Mouse (Mus musculus): Measurements from ENCODE around the gene Chtop. TPM values are rescaled to one million over a fixed set of nuclear protein-coding genes. Genes with fewer than 3 reads are reported as not detected.

Chtop gene
- polyA plus RNA-seq, 1 experiment from 2014 or later: 197 TPM

DNA sequence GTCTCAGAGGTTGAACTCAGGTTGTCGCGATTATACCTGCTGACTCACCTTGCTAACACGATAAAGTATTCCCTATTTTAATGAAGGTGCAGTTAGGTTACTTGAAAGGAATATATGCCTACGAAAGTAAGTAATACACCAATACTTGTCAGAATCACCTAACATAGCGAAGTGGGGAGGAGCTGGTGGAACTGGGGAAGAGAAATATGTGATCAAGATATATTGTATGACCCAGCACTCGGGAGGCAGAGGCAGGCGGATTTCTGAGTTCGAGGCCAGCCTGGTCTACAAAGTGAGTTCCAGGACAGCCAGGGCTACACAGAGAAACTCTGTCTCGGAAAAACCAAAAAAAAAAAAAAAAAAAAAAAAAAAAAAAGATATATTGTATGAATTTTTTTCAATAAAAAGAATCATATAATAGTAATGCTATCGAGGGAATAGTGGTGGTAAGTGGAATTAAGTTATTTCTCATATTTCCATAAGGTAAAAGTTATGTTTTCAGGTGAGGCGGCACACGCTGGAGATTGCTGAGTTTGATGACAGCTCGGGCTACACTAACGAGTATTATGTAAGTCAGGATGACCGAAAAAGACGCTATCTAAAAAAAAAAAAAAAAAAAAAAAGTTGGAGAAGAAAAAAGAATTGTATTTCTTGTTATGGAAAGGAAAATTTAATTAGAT, 34.0 kb downstream of the Chtop start:
- H3K9ac ChIP-seq: no peak overlapping the region
- no peak overlapping the region for H3K27ac ChIP-seq
- ATAC-seq (ENCODE audit: low FRiP score): peak; percentile 33
- peaks cover 11% of the 10 kb centered on the region for H3K4me1 ChIP-seq (replicated peaks)
- H3K4me2 ChIP-seq: peak overlapping the region; percentile 34; the same call in 1 of the 2 replicates
- peaks cover 17% of the 10 kb centered on the region for H3K36me3 ChIP-seq
- 45% methylated on average over 16 of the region's 16 CpGs for WGBS
- H3K27me3 ChIP-seq: no peaks in the 10 kb centered on the region
- H3K9me3 ChIP-seq: no peaks in the 10 kb centered on the region
- peak overlapping the region; percentile 29 for H3K4me3 ChIP-seq

DNA sequence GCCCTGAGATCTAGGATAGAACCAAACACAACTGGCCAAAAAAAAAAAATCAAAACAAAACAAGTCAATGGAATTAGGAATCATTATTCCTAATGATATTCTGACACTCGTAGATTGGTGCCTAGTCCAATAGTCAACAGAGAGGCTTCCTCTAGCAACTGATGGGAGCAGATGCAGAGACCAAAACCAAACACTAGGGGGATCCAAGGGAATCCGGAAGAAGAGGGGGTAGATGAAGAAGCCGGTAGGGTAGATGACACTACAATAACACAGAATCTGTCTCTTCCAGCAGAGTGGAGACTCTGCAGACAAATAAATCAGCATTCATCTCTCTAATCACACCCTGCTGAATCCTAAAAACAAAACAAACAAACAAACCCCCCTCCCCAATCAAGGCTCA, 37.1 kb downstream of the Chtop start:
- Histone ChIP-seq H3K27me3 (peaks cover 13% of the 10 kb centered on the region), H3K4me3 (no peak overlapping the region), H3K9ac (no peak overlapping the region), H3K9me3 (no peaks in the 10 kb centered on the region), H3K27ac (no peak overlapping the region), H3K4me2 (no peak overlapping the region), H3K36me3 (no peaks in the 10 kb centered on the region), H3K4me1 (replicated peaks) (peaks cover 5% of the 10 kb centered on the region)
- ATAC-seq (ENCODE audit: low FRiP score): no peak
- 30% methylated on average over 3 of the region's 3 CpGs for WGBS

DNA sequence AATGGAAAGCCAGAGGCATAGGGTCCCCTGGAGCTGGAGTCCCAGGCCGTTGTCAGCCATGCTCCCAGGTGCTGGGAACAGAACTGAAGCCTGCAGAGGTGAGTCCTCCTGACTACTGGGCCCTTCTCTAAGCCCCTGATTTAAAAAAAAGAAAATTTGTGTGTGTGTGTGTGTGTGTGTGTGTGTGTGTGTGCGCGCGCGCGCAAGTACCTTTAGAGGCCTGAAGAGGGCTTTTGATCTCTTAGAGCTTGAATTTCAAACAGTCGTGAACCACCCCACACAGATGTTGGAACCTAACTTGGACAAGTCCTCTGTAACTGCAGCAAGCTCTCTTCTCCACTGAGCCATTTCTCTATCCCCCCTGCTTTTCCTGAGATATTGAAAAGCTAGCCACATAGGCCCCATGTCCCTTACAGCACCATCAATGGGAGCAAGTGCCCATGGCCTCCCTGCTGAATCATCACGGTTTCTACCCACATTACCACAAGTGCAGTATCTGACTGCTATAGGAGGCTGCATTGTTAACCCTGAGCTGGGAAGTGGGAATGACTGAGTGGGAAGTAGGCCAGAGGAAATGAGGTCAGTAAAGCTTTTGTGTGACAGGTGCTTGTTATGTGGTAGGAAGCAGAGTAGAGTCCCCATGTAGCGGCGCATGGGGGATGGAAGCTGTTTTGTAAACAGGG, 41.5 kb downstream of the Chtop start:
- Histone ChIP-seq H3K27me3 (peaks cover 49% of the 10 kb centered on the region), H3K4me1 (replicated peaks) (peaks cover 16% of the 10 kb centered on the region), H3K4me2 (no peak overlapping the region), H3K9ac (no peak overlapping the region), H3K4me3 (no peak overlapping the region), H3K27ac (no peak overlapping the region), H3K9me3 (no peaks in the 10 kb centered on the region), H3K36me3 (no peaks in the 10 kb centered on the region)
- no peak for ATAC-seq (ENCODE audit: low FRiP score)
- 96% methylated on average over 10 of the region's 10 CpGs for WGBS

DNA sequence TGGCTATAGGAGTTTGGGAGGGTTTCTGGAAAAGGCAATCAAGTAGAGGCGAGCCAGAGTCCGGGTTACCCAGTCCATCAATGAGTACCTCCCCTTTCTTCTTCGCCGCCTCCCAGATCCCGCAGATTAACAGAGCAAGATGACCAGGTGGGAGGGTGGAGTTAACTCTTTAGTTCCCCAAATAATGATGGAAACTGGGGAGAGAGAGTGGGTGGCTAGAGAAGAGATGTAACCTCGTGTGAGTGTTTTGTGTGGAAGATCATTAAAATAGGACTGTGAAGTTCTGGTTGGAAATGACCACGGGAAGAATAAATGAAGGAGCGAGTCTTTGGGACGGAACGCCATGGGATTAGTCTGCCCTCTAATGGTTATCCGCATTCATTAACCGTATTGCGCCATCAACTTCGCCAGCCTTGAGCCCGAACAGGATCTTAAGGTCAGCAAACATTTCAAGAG, 43.0 kb downstream of the Chtop start:
- peak; percentile 14; the same call in 1 of the 2 replicates for ATAC-seq (ENCODE audit: low FRiP score)
- Histone ChIP-seq H3K36me3 (no peaks in the 10 kb centered on the region), H3K27me3 (peaks cover 62% of the 10 kb centered on the region), H3K9me3 (no peaks in the 10 kb centered on the region), H3K9ac (peak overlapping the region; percentile 67), H3K4me1 (replicated peaks) (peaks cover 16% of the 10 kb centered on the region), H3K4me2 (peak overlapping the region; percentile 94), H3K4me3 (peak overlapping the region; percentile 57), H3K27ac (no peak overlapping the region)
- WGBS: under 1% methylated on average over 15 of the region's 15 CpGs

DNA sequence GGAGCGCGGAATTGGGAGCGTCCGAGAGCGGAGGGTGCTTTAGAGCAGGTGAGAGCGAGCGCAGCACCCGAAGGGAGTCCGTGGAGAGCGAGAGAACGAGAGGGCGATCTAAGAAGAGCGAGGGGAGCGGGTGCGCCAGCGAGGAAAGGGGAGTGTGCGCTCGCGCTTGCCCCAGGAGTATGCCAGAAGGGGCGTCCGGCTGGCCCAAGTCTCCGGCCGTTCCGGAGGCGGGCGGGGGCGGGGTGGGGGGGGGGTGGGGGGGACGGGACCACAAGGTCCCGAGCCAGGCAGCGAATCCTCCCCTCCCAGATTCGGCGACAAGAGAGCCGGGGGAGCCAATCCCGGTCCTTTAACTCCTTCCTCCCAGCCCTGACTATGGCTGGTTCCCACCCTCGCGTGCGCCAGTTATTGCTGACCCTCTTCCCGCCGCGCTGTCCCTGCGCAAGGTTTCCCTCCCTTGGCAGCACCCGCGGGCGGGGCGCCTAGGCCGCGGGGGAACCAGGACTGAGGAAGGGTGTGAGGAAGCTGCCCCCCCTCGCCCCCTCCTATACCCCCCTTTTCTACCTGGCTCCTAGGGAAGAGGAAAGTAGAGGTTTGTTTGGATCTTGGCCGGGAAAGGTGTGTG, 43.5 kb downstream of the Chtop start, which contains the start of gene Npr1:
TSS of gene Npr1 (minus strand) at position 181 of the 625 bp plus-strand sequence.
- Histone ChIP-seq H3K4me2 (peak within 1 kb of the TSS; percentile 94), H3K9me3 (no peaks in the 10 kb centered on the region), H3K36me3 (no peaks in the 10 kb centered on the region), H3K4me3 (peak within 1 kb of the TSS; percentile 57), H3K9ac (peak within 1 kb of the TSS; percentile 67), H3K4me1 (replicated peaks) (peaks cover 16% of the 10 kb centered on the region), H3K27me3 (peaks cover 67% of the 10 kb centered on the region), H3K27ac (no peak within 1 kb of the TSS)
- 0% methylated on average over 32 of the region's 49 CpGs for WGBS
- ATAC-seq (ENCODE audit: low FRiP score): peak; percentile 67

DNA sequence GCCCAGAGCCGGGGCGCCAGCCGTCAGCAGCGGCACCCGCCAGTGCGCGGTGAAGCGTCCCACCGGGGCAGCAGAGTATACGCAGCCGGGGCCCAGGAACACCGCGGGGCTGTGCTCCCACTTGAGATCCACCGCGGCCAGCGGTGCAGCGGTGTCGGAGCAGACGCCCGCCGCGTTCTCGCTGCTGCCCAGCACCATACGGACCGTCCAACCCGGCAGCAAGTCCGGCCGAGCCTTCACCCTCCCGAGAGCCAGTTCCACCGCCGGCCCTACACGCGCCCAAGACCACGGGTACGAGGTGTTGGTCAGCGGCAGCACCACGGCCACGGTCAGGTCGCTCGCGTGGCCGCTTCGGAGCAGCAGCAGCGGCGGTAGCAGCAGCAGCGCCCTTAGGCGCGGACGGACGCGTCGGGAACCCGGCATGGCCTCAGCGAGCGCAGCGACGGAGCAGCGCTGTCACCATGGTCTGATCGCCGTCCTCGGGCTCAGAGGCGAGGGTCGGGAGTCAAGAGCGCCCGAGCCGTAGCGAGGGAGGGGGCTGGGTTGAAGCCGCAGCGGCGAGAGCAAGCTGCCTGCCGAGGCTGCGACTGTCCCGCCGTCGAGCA, 44.1 kb downstream of the Chtop start:
- Histone ChIP-seq H3K36me3 (no peaks in the 10 kb centered on the region), H3K4me2 (peak overlapping the region; percentile 94), H3K27me3 (peaks cover 73% of the 10 kb centered on the region), H3K9me3 (no peaks in the 10 kb centered on the region), H3K9ac (peak overlapping the region; percentile 67), H3K27ac (no peak overlapping the region), H3K4me3 (peak overlapping the region; percentile 57), H3K4me1 (replicated peaks) (peaks cover 16% of the 10 kb centered on the region)
- peak; percentile 43 for ATAC-seq (ENCODE audit: low FRiP score)
- WGBS: 2% methylated on average over 70 of the region's 75 CpGs

DNA sequence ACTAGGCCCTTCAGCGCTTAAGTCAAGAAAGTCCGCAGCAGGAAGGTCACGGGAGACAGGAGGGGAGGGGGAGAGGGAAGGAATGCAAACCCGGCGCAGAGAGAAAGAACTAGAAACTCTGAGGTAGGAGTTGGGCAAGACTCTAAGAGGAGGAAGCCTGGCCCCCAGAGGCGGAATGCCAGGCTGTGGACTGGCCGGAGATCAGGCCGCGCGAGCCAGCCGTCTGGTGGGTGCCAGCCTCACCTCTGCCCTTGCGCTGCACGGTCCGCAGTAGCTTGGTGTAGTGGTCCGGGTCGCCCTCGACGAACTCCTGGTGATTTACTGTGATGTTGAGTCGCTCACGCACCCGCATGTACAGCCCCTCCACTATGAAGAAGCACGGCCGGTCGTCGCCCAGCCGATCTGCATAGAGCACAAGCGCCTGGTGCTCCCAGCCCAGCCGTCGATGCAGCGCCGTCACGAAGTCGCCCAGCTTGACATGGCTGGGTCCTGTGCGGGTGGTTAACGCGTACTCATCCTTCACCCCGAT, 44.7 kb downstream of the Chtop start:
- 10% methylated on average over 37 of the region's 37 CpGs for WGBS
- peak overlapping the region; percentile 67 for H3K9ac ChIP-seq

DNA sequence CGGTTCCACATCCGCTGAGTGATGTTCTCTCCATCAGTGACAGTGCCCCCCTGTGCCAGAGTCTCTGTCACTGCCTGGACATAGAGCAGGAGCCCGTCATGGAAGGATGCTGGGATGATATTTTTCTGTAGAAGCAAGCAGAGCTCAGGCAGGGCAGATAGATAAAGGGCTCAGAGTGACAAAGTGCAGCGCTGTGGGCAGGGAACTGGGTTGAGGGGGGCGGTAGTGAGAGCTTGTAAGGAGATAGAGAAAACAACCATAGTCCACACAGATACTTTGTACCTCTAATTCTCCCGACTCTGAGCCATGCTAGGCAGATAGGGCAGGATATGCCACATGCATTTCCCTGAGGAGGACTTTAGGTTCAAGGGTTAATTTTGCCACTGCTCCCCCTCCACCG, 46.7 kb downstream of the Chtop start:
- H3K27me3 ChIP-seq: peaks cover 72% of the 10 kb centered on the region
- H3K4me3 ChIP-seq: no peak overlapping the region
- no peak overlapping the region for H3K9ac ChIP-seq
- no peak overlapping the region for H3K27ac ChIP-seq
- H3K36me3 ChIP-seq: no peaks in the 10 kb centered on the region
- H3K4me1 ChIP-seq (replicated peaks): peaks cover 16% of the 10 kb centered on the region
- H3K4me2 ChIP-seq: no peak overlapping the region
- 24% methylated on average over 7 of the region's 7 CpGs for WGBS
- no peak for ATAC-seq (ENCODE audit: low FRiP score)
- H3K9me3 ChIP-seq: no peaks in the 10 kb centered on the region

More for the DNA sequence above, 44.7 kb downstream of the Chtop start:
- Histone ChIP-seq H3K27me3 (peaks cover 79% of the 10 kb centered on the region), H3K4me2 (peak overlapping the region; percentile 94), H3K36me3 (no peaks in the 10 kb centered on the region), H3K9me3 (no peaks in the 10 kb centered on the region), H3K27ac (no peak overlapping the region), H3K4me1 (replicated peaks) (peaks cover 16% of the 10 kb centered on the region), H3K4me3 (peak overlapping the region; percentile 57)
- peak; percentile 30 for ATAC-seq (ENCODE audit: low FRiP score)

DNA sequence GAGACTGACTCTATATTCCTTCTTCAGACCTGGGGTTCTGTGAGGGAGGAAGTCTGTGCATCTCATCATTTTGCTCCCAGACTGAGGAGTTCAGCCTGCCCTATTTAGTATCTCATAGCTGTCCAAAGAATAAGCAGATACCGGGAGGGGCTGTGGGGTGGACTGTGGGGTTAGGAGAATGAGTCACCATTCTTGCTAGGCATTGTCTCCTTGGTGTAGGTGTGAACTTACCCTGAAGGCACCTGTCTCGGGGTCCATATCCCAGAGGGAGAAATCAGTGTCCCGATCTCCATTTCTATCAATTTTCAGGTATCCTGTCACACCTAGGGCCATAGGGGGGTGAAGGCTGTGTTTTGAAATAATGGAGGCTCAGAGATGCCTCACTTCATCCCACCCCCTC, 47.4 kb downstream of the Chtop start:
- peaks cover 73% of the 10 kb centered on the region for H3K27me3 ChIP-seq
- 93% methylated on average over 3 of the region's 3 CpGs for WGBS
- H3K4me3 ChIP-seq: no peak overlapping the region

DNA sequence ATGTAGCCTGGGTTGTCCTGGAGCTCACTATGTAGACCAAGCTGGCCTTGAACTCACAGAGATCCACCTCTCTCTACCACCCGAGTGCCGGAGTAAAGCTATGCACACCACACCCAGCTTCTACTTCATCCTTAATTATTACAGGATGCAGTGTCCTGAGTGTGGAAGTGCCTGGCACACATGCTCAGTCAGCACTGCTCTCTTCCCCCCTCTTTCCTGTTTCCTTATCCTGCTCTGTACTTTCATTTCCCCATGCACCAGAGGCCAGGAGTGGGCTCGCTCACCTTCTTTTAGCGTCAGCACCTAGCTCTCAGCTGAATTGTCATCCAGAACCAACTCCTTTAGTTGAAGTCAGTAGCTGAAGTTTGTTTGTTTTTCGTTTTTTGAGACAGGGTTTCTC, 49.0 kb downstream of the Chtop start:
- Histone ChIP-seq H3K27me3 (peaks cover 64% of the 10 kb centered on the region), H3K27ac (no peak overlapping the region), H3K9ac (no peak overlapping the region), H3K4me1 (replicated peaks) (peaks cover 6% of the 10 kb centered on the region), H3K36me3 (no peaks in the 10 kb centered on the region), H3K9me3 (no peaks in the 10 kb centered on the region), H3K4me2 (no peak overlapping the region), H3K4me3 (no peak overlapping the region)
- 74% methylated on average over 5 of the region's 5 CpGs for WGBS
- no peak for ATAC-seq (ENCODE audit: low FRiP score)

More for the DNA sequence above, 47.4 kb downstream of the Chtop start:
- ATAC-seq (ENCODE audit: low FRiP score): no peak
- H3K4me1 ChIP-seq (replicated peaks): peaks cover 16% of the 10 kb centered on the region
- H3K4me2 ChIP-seq: no peak overlapping the region
- H3K9me3 ChIP-seq: no peaks in the 10 kb centered on the region
- H3K27ac ChIP-seq: no peak overlapping the region
- H3K9ac ChIP-seq: no peak overlapping the region
- H3K36me3 ChIP-seq: no peaks in the 10 kb centered on the region

DNA sequence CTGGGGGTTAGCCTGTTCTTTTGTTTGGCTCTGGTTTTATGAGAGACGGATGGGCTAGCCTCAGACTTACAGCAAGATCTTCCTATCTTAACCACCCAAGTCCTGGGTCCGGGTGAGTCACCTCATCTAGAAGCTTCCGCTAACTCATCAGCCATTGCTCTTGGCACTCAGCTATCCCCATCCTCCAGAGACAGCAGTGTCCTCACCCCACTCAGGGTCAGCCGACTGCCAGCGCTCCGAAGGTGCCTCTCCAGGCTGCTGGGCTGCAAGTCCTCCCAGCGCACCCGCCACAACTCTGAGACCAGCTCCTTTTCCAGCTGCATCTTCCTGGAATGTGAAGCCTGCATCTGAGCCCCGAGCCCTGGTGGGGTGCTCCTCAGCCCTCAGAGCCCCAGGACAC, 49.6 kb downstream of the Chtop start:
- H3K36me3 ChIP-seq: no peaks in the 10 kb centered on the region
- H3K4me3 ChIP-seq: no peak overlapping the region
- 85% methylated on average over 9 of the region's 9 CpGs for WGBS
- H3K4me1 ChIP-seq (replicated peaks): no peaks in the 10 kb centered on the region; the same call in 1 of the 2 replicates
- no peak overlapping the region for H3K4me2 ChIP-seq
- no peak for ATAC-seq (ENCODE audit: low FRiP score)
- H3K27ac ChIP-seq: no peak overlapping the region
- no peaks in the 10 kb centered on the region for H3K9me3 ChIP-seq
- H3K9ac ChIP-seq: no peak overlapping the region
- H3K27me3 ChIP-seq: peaks cover 58% of the 10 kb centered on the region

DNA sequence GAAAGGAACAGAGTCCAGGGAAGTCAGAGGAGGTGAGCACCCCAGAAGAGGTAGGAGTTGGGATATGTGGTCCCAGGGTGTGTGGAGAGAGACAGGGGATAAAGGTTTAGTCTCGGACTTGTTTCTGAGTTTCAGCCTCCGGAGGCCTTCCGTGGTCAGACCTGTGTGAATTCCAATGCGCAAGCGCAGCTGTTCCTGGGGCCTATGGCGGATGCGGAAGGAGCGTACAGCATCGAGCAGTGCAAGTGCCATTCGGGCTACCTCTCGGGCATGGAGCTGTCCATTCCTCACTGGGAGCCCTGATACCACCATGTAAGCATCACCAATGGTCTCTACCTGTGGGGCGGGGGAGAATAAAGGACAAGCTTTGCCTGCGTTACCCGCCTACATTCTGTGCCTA, 54.4 kb downstream of the Chtop start:
- no peak overlapping the region for H3K27ac ChIP-seq
- H3K36me3 ChIP-seq: no peaks in the 10 kb centered on the region
- no peaks in the 10 kb centered on the region for H3K9me3 ChIP-seq
- no peaks in the 10 kb centered on the region for H3K4me1 ChIP-seq (replicated peaks)
- 87% methylated on average over 14 of the region's 14 CpGs for WGBS
- H3K4me3 ChIP-seq: no peak overlapping the region
- no peak overlapping the region for H3K4me2 ChIP-seq
- peaks cover 12% of the 10 kb centered on the region; the same call in 1 of the 2 replicates for H3K27me3 ChIP-seq
- no peak for ATAC-seq (ENCODE audit: low FRiP score)
- no peak overlapping the region for H3K9ac ChIP-seq

Measured in hindbrain, embryonic 13.5 days (tissue).